Mouse (Mus musculus): Measurements from ENCODE around the gene Pde4a.

DNA sequence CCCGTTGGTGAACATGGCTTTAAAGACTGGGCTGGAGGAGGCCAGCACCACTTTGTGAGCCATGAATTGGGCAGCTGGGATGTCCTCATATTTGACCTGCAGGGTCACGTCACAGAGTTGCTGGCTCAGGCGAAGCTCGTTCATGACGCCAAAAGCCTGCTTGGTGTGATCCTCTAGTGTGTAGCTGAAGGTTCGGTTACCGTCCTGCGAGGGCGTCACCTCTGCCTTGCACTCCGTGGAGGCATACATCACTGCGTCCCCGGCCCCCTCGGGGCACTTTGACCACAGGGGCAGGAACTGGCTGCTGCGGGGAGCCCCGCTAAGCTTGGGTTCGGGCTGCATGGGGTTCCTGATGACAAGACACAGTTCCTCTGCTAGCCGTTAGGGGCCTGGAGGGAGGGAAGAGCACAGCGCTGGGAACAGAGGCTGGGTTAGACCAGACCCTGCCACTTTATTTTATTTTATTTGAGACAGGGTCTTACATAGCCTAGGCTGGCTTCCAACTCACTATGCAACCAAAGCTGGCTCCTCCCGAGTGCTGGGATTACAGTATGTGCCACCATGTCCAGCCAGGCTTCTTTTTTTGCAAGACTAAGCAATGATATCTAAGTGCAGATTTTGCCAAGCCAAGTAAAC, 72.0 kb downstream of the Pde4a start:
- TF ChIP-seq EP300 (IDR thresholded peaks at IDR 0.05; ENCODE audit: insufficient read depth, low read depth, low read length) (no peak), CTCF (IDR thresholded peaks at IDR 0.05) (peak; percentile 52)
